Mouse (Mus musculus) E14TG2a.4 (cell line): ENCODE results near the gene Gdi2.

Experiments used
- H3K27me3 ChIP-seq: 2 replicates; pipeline ENCODE4 v1.6.1; 2014; ENCODE audit warnings: low read length, control low read depth; ENCODE audit not compliant: insufficient read depth
- H3K36me3 ChIP-seq: 2 replicates; pipeline ENCODE4 v1.6.1; 2014; ENCODE audit warnings: low read length, control low read depth; ENCODE audit not compliant: insufficient read depth
- H3K4me1 ChIP-seq: replicated peaks from 2 replicates; pipeline ENCODE4 v1.6.1; 2014; ENCODE audit warnings: low read depth, low read length, control low read depth
- H3K4me3 ChIP-seq: replicated peaks from 2 replicates; pipeline ENCODE4 v1.5.1; 2014; ENCODE audit warnings: mild to moderate bottlenecking, low read length
- H3K9me3 ChIP-seq: 2 replicates; pipeline ENCODE4 v1.6.1; 2014; ENCODE audit warnings: low read length, control low read depth
- CTCF ChIP-seq: conservative IDR thresholded peaks from 2 replicates; pipeline ENCODE4 v1.5.1; 2014; ENCODE audit warnings: low read length
- NANOG ChIP-seq: IDR thresholded peaks from 2 replicates; pipeline ENCODE4 v1.6.1; 2014; ENCODE audit warnings: borderline replicate concordance, low read length, mixed read lengths
- POU5F1 ChIP-seq: IDR thresholded peaks from 2 replicates; pipeline ENCODE4 v1.6.1; 2014; ENCODE audit warnings: low read length, borderline replicate concordance

Gdi2 gene

DNA sequence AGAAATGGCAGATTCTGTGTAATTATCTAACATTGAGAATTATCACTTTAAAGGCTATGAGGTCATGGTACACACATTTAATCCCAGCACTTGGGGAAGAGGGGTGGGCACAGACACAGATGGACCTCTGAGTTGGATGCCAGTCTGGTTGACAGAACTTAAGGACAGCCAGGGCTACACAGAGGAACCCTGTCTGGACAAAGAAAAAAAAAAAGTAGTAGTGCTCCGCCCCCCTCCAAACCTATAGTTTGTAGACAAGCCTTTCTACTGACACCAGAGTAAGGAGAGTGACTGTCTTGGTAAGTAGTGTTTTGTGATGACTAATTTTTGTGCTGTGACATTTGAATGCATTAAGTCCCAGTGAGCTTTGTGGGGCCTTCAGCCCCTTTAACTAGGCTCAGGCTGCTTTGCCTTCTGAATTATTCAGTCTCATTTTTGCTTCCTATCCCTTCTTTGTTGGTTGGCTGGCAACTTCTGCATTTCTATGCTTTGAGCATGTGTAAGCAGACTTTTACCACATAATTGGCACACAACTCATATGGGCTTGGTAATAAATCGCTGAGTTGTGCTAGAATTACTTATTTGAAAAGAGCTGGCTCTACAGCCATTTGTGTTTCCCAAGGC, 3.4 kb downstream of the Gdi2 start:
- no peaks in the 10 kb centered on the region for H3K27me3 ChIP-seq
- TF ChIP-seq NANOG, result no peak
- TF ChIP-seq POU5F1, result no peak
- no peak for TF ChIP-seq CTCF
- peaks cover 62% of the 10 kb centered on the region for H3K36me3 ChIP-seq
- peaks cover 14% of the 10 kb centered on the region for H3K9me3 ChIP-seq
- peaks cover 67% of the 10 kb centered on the region for H3K4me1 ChIP-seq
- 0 out of 2 replicates have a peak overlapping the region, but pooled peaks have one; percentile 29 for H3K4me3 ChIP-seq

DNA sequence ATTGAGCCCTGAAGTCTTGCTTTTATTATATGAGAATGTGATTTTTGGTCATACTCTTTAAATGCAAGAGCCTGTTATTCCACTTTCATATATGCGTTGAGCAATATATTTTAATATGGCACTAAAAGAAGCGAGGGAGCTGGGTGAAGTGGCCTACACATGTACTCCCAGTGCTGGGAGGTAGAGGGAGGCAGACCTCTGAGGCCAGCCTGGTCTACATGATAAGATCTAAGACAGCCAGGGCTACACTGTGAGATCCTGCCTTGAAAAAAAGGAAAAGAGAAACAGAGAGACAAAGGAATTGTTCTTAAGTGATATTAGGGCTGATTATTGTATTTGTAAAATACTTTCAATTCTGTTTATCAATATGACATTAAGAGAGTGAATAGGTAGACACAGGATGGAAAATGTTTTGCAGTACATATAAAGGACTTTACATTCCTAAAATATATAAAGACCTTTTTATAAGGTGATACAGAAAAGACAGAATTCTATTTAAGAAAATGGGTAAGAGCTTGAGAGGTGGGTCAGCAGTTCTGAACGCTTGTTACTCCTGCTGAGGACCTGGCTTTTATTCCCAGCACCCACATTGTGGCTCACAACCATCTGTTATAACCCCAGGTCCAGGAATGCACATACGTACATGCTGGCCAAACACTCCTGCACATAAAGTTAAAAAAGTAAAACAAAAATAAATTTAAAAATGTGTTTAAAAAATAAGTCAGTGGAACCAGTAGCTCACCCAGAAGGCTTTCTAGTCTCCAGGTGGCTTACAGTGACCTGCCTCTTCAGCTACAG, 6.4 kb downstream of the Gdi2 start:
- Histone ChIP-seq H3K4me3 (no peak overlapping the region), H3K27me3 (no peaks in the 10 kb centered on the region), H3K4me1 (peaks cover 82% of the 10 kb centered on the region), H3K9me3 (peaks cover 27% of the 10 kb centered on the region), H3K36me3 (peaks cover 91% of the 10 kb centered on the region)
- TF ChIP-seq CTCF (no peak), POU5F1 (no peak), NANOG (no peak)

DNA sequence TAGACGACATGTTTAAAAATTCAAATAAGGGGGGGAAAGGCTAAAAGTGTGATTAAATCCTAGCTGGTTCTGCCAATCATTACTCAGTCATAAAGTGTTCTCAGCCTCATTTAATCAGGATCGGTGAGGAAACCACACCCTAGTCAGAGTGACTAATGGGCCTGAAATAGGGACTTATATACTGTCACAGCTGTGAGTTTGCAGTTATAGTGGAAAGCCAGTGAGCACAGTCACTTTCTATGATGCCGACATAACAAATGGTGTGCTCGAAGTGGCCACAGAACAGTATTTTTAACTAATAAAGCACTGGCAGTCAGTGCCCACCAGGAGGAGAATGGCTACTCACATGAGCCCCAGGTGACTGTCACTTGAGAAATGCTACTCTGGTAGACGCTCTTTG, 7.1 kb downstream of the Gdi2 start:
- peaks cover 79% of the 10 kb centered on the region for H3K4me1 ChIP-seq
- no peak for TF ChIP-seq CTCF
- no peak for TF ChIP-seq POU5F1
- no peak for TF ChIP-seq NANOG
- H3K36me3 ChIP-seq, result peaks cover 94% of the 10 kb centered on the region
- no peaks in the 10 kb centered on the region for H3K27me3 ChIP-seq
- no peak overlapping the region for H3K4me3 ChIP-seq
- H3K9me3 ChIP-seq, result peaks cover 28% of the 10 kb centered on the region

DNA sequence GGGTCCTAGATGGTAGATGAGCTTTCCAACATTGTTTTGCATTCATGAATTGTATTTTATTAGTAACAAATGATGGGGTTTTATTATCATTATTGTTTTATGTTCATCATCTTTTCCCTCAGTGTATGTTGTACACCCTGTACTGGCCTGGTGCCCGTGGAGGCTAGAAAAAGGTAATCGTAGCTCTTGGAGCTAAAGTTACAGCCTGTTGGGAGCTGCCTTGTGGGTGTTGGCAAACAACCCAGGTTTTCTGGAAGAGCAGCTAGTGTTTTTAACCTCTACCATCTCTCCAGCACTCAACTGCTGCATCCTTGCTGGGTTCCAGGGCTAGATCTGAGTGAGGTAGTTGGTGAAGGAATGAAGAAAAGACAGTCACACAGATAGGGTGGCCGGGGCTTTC, 9.5 kb downstream of the Gdi2 start:
- H3K27me3 ChIP-seq, result no peaks in the 10 kb centered on the region
- H3K9me3 ChIP-seq, result peaks cover 48% of the 10 kb centered on the region
- H3K36me3 ChIP-seq, result peaks cover 96% of the 10 kb centered on the region
- H3K4me1 ChIP-seq, result peaks cover 55% of the 10 kb centered on the region
- TF ChIP-seq CTCF, result no peak
- no peak for TF ChIP-seq NANOG
- TF ChIP-seq POU5F1, result no peak
- H3K4me3 ChIP-seq, result no peak overlapping the region

DNA sequence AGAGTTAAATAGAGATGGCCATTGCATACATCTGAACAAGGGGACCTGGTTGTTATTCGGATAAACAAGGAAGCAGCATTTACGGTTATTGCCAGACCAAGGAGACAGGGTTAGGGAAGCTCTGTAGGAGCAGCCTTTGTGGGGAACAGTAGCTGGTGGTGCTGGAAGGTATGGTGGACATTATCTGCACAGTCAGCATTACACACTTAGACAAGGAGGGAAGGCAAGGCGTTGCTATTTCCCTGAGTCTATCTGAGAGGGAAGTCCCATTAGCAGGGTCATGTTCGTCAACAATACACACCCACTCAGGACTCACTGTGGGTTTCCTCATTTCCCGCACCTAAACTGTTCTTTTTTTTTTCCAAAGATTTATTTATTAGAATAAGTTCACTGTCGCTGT, 10.0 kb downstream of the Gdi2 start:
- no peak for TF ChIP-seq POU5F1
- Histone ChIP-seq H3K9me3 (peaks cover 53% of the 10 kb centered on the region), H3K4me3 (no peak overlapping the region), H3K36me3 (peaks cover 96% of the 10 kb centered on the region), H3K4me1 (peaks cover 51% of the 10 kb centered on the region), H3K27me3 (no peaks in the 10 kb centered on the region)

DNA sequence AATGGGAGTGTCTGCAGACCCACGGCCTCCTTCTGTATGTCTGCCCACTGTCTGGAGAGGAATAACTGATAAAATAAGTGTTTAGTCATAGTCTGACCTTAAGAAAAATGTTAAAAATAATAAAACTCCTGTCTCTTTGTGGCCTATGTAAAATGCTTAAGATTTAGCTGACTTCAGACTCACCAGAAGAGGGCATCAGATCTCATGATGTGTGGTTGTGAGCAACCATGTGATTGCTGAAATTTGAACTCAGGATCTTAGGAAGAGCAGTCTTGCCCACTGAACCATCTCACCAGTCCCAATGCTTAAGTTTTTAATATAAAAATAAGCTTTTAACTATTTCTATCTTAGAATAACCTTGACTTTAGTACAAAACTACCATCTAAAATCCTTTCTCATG, 25.3 kb downstream of the Gdi2 start:
- peaks cover 93% of the 10 kb centered on the region for H3K36me3 ChIP-seq
- TF ChIP-seq NANOG, result no peak
- no peak for TF ChIP-seq CTCF
- no peak for TF ChIP-seq POU5F1
- H3K9me3 ChIP-seq, result no peaks in the 10 kb centered on the region
- H3K4me1 ChIP-seq, result no peaks in the 10 kb centered on the region
- no peaks in the 10 kb centered on the region for H3K27me3 ChIP-seq
- no peak overlapping the region for H3K4me3 ChIP-seq

DNA sequence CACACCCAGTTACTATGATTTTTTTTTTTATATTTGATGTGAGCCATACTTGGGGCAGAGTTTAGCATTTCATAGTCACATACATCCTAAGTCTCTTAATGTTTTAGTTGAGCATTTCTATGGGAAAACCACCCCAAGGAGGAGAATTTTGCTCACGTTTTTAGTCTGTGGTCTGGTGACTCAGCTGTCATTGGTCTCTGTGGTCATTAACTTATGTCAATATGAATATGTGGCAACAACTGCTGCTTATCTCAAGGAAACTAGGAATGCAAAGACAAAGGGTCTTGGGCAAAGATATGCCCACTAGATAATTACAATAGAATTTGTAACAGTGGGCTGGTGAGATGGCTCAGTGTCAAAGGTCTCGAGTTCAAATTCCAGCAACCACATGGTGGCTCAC, 26.1 kb downstream of the Gdi2 start:
- no peak for TF ChIP-seq CTCF
- TF ChIP-seq POU5F1, result no peak
- TF ChIP-seq NANOG, result no peak
- Histone ChIP-seq H3K4me3 (no peak overlapping the region), H3K36me3 (peaks cover 93% of the 10 kb centered on the region)

DNA sequence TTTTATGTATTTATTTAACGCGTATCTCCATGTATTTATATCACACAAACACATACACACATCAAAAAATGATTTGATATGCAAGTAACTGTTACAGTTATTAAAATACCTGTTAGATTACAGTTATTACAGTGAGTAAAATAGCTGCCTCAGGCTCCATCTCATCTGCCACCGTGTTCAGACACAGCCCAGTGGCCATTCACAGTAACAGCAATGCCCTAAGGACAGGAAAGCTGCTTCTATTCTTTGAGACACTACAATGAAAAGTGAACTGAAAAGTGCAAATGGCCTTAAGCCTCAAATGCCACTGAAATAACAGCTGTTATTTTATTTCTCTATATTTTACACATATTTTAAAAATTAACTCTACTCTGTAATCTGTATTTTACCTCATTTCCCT, 52.9 kb downstream of the Gdi2 start:
- Histone ChIP-seq H3K36me3 (peaks cover 56% of the 10 kb centered on the region), H3K27me3 (no peaks in the 10 kb centered on the region), H3K4me1 (no peaks in the 10 kb centered on the region), H3K9me3 (no peaks in the 10 kb centered on the region), H3K4me3 (no peak overlapping the region)
- TF ChIP-seq POU5F1 (no peak), CTCF (peak; percentile 14; the same call in 1 of the 2 replicates), NANOG (no peak)

More for the DNA sequence above, 26.1 kb downstream of the Gdi2 start:
- Histone ChIP-seq H3K27me3 (no peaks in the 10 kb centered on the region), H3K9me3 (no peaks in the 10 kb centered on the region), H3K4me1 (no peaks in the 10 kb centered on the region)
